Mouse (Mus musculus): ENCODE measurements around the gene Wnt11.

GRCm38 (mm10) chr7:98856128-98856527, 21.2 kb downstream of the Wnt11 start:
- TF ChIP-seq EP300 (IDR thresholded peaks at IDR 0.05; ENCODE audit: low read depth in 1 of 2, low read length in 2 of 2) (no peak), CTCF (IDR thresholded peaks at IDR 0.05 in 2 of 3, conservative IDR thresholded peaks at IDR 0.05 in 1 of 3; ENCODE audit: control insufficient read depth in 1 of 3, insufficient read depth in 1 of 3, low read depth in 2 of 3, low read length in 3 of 3, poor library complexity in 1 of 3, severe bottlenecking in 1 of 3) (no peak), GABPA (IDR thresholded peaks at IDR 0.05; ENCODE audit: low read depth, low read length) (no peak), SMC3 (IDR thresholded peaks at IDR 0.05; ENCODE audit: low read depth, low read length) (no peak), ZNF384 (IDR thresholded peaks at IDR 0.05; ENCODE audit: low read depth, low read length) (no peak), POLR2A (IDR thresholded peaks at IDR 0.05; ENCODE audit: control insufficient read depth in 1 of 2, insufficient read depth in 1 of 2, low read depth in 1 of 2, low read length in 2 of 2, poor library complexity in 1 of 2) (no peak), UBTF (IDR thresholded peaks at IDR 0.05; ENCODE audit: borderline replicate concordance, insufficient read depth, low read depth, low read length) (no peak), ZC3H11A (IDR thresholded peaks at IDR 0.05; ENCODE audit: low read depth, low read length) (no peak), KAT2A (conservative IDR thresholded peaks at IDR 0.05; ENCODE audit: low read depth, low read length) (no peak), MAX (IDR thresholded peaks at IDR 0.05; ENCODE audit: low read length) (no peak), MXI1 (IDR thresholded peaks at IDR 0.05; ENCODE audit: low read depth, low read length) (no peak), POLR2AphosphoS5 (IDR thresholded peaks at IDR 0.05; ENCODE audit: borderline replicate concordance, low read depth, low read length) (no peak), RCOR1 (IDR thresholded peaks at IDR 0.05; ENCODE audit: low read depth, low read length) (no peak)
